Mouse (Mus musculus) stomach, embryonic 16.5 days (tissue): ENCODE results near the gene Tbc1d32. TPM values are rescaled to one million over a fixed set of nuclear protein-coding genes. Genes with fewer than 3 reads are reported as not detected.

Experiments
- ATAC-seq: fragments of 200-750 bp; cut with Nextera tagmentation; 2 replicates; pipeline ENCODE4 v1.8.0; 2017; ENCODE audit warnings: moderate number of reproducible peaks, moderate TSS enrichment; ENCODE audit not compliant: insufficient read depth, low FRiP score
- H3K27ac ChIP-seq: fragments of 300-500 bp; sonication (generic); 2 replicates; pipeline ENCODE4 v1.5.1; 2014; ENCODE audit warnings: low read length
- H3K27me3 ChIP-seq: fragments of 300-500 bp; sonication (generic); 2 replicates; pipeline ENCODE4 v1.6.1; 2014; ENCODE audit warnings: low read length, control low read depth, mixed read lengths; ENCODE audit not compliant: control insufficient read depth, insufficient read depth
- H3K36me3 ChIP-seq: fragments of 300-500 bp; sonication (generic); 2 replicates; pipeline ENCODE4 v1.6.1; 2014; ENCODE audit warnings: low read length; ENCODE audit not compliant: control insufficient read depth, insufficient read depth
- H3K4me1 ChIP-seq: fragments of 300-500 bp; sonication (generic); 2 replicates; pipeline ENCODE4 v1.6.1; 2014; ENCODE audit warnings: low read length, control low read depth, mixed read lengths; ENCODE audit not compliant: control insufficient read depth, insufficient read depth
- H3K4me2 ChIP-seq: fragments of 300-500 bp; sonication (generic); 2 replicates; pipeline ENCODE4 v1.6.1; 2014; ENCODE audit warnings: low read depth, low read length, mixed read lengths
- H3K4me3 ChIP-seq: fragments of 300-500 bp; sonication (generic); replicated peaks from 2 replicates; pipeline ENCODE4 v1.5.1; 2014; ENCODE audit warnings: mild to moderate bottlenecking, low read length
- H3K9ac ChIP-seq: fragments of 300-500 bp; sonication (generic); 2 replicates; pipeline ENCODE4 v1.6.1; 2014; ENCODE audit warnings: low read length
- H3K9me3 ChIP-seq: fragments of 300-500 bp; sonication (generic); replicated peaks from 2 replicates; pipeline ENCODE4 v1.6.1; 2016; ENCODE audit warnings: low read length, control low read depth; ENCODE audit not compliant: control insufficient read depth
- WGBS: fragments of 180-500 bp; shearing (Covaris S2); extraction: QIAGEN DNeasy Blood & Tissue Kit; methylation state at CpG from one replicate; pipeline ENCODE4 v1.1.7; 2014; 5-methylcytosine and 5-hydroxymethylcytosine counted together
- polyA plus RNA-seq: library from polyadenylated mRNA; unstranded; fragments of >200 nt; fragmentation: Nextera tagmentation; extraction: Ambion mirVana; gene quantifications from 2 replicates; pipeline ENCODE4 v1.2.1, GENCODE M21; 2015

Gene Tbc1d32
- polyA plus RNA-seq, 1 experiment from 2014 or later = 3.6 TPM

GRCm38 (mm10) chr10:56129642-56130041 is 98.8 kb downstream of the Tbc1d32 start:
- H3K4me2 ChIP-seq = no peak overlapping the region
- WGBS = 82% methylated on average over 2 of the region's 2 CpGs

DNA sequence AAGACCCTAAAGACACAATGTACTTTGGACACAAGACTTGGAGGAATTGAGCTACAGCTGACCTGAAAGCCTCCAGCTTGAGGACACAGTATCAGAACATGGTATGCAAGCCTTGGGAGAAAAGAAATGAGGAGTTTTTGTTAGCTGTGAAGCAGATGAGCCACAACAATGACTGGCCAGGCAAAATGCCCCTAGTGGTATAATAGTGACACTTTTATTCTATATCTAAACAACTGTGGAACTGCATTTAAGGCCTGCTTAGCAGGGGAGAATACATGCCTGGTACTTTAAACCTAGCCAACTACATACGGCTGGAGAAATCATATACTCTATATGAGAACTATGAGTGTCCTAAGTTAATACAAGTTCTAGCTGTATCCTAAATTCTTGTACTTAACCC is 101.5 kb downstream of the Tbc1d32 start:
- 95% methylated on average over 1 of the region's 1 CpGs for WGBS
- no peaks in the 10 kb centered on the region for H3K36me3 ChIP-seq
- no peaks in the 10 kb centered on the region for H3K9me3 ChIP-seq
- no peaks in the 10 kb centered on the region for H3K27me3 ChIP-seq
- no peak overlapping the region for H3K9ac ChIP-seq
- no peak overlapping the region for H3K4me2 ChIP-seq
- H3K27ac ChIP-seq = no peak overlapping the region
- H3K4me1 ChIP-seq = no peaks in the 10 kb centered on the region
- no peak for ATAC-seq
- no peak overlapping the region for H3K4me3 ChIP-seq

More at GRCm38 (mm10) chr10:56129642-56130041, 98.8 kb downstream of the Tbc1d32 start:
- Histone ChIP-seq H3K4me3 (no peak overlapping the region), H3K9ac (no peak overlapping the region), H3K27me3 (no peaks in the 10 kb centered on the region), H3K36me3 (no peaks in the 10 kb centered on the region), H3K4me1 (no peaks in the 10 kb centered on the region), H3K27ac (no peak overlapping the region), H3K9me3 (no peaks in the 10 kb centered on the region)
- ATAC-seq = no peak

DNA sequence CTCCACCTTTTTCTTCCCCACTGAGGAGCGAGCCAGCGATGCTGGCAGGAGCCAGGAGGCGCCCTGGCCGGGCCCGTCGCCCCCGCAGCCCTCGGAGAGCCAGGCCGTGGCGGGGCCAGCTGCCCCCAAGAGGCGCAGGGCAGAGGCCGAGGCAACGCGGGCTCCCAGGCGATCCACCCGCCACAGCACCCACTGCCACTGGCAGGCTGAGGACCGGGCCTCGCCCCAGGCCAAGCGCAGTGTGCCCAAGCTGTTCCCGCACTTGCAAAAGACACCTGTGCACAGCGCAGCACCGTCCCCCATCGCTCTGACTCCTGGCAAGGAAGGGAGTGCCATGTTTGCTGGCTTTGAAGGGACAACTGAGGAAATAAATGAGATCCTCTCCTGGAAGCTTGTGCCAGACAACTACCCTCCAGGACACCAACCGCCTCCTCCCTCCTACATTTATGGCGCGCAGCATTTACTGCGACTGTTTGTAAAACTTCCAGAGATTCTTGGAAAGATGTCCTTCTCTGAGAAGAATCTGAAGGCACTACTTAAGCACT is 112.8 kb downstream of the Tbc1d32 start:
- no peaks in the 10 kb centered on the region for H3K27me3 ChIP-seq

DNA sequence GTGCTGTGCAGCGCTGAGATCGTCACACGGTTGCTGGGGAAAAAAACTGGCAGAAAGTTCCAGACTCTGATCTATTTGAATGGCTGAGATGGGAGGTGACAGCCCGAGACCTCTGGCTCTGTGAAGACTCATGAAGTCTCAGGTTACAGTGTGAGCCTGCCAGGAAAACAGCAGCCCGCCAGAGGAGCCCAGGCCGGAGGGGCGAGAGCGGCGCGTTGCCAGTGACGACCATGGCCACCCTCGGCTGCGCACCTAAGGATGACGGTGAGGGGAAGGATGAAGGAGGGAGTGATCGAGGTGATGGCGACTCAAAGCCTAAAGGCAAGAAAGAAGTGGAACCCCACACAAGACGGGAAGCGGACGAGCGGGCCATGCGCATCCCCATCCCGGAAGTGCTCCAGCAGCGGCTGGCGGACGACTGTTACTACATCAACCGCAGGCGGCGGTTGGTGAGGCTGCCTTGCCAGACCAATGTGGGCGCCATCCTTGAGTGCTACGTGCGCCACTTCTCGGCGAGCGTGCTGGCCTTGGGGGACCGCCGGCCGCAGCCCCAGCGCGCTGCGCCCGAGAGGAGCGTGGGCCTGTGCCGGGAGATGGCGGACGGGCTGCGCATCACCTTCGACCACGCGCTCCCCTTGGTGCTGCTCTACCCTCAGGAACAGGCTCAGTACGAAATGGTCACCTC is 113.4 kb downstream of the Tbc1d32 start:
- Histone ChIP-seq H3K9me3 (no peaks in the 10 kb centered on the region), H3K27me3 (no peaks in the 10 kb centered on the region), H3K27ac (peak overlapping the region; percentile 32), H3K4me3 (peak overlapping the region; percentile 63), H3K4me1 (peaks cover 4% of the 10 kb centered on the region; the same call in 1 of the 2 replicates), H3K9ac (peak overlapping the region; percentile 75), H3K4me2 (peak overlapping the region; percentile 65), H3K36me3 (no peaks in the 10 kb centered on the region)
- WGBS = under 1% methylated on average over 50 of the region's 50 CpGs
- ATAC-seq = peak; percentile 83

More for the DNA sequence above, 112.8 kb downstream of the Tbc1d32 start:
- Histone ChIP-seq H3K4me3 (peak overlapping the region; percentile 63), H3K27ac (0 out of 2 replicates have a peak overlapping the region, but pooled peaks have one; percentile 32), H3K4me1 (peaks cover 4% of the 10 kb centered on the region; the same call in 1 of the 2 replicates), H3K4me2 (peak overlapping the region; percentile 65), H3K9ac (peak overlapping the region; percentile 75), H3K36me3 (no peaks in the 10 kb centered on the region), H3K9me3 (no peaks in the 10 kb centered on the region)
- 16% methylated on average over 26 of the region's 27 CpGs for WGBS
- peak; percentile 64 for ATAC-seq

- 0 out of 2 replicates have a peak, but pooled peaks cover 5% of the 10 kb centered on the region for H3K4me1 ChIP-seq
- no peaks in the 10 kb centered on the region for H3K36me3 ChIP-seq
- H3K27me3 ChIP-seq = no peaks in the 10 kb centered on the region
- no peak overlapping the region for H3K27ac ChIP-seq
- peak overlapping the region; percentile 45 for H3K4me3 ChIP-seq
- peak overlapping the region; percentile 67 for H3K9ac ChIP-seq
- 0 out of 2 replicates have a peak, but pooled peaks have one; percentile 13 for ATAC-seq
- no peaks in the 10 kb centered on the region for H3K9me3 ChIP-seq
- 60% methylated on average over 1 of the region's 1 CpGs for WGBS
- peak overlapping the region; percentile 54 for H3K4me2 ChIP-seq
These were observed 121.5 kb downstream of the Tbc1d32 start for GRCm38 (mm10) chr10:56106996-56107334.

DNA sequence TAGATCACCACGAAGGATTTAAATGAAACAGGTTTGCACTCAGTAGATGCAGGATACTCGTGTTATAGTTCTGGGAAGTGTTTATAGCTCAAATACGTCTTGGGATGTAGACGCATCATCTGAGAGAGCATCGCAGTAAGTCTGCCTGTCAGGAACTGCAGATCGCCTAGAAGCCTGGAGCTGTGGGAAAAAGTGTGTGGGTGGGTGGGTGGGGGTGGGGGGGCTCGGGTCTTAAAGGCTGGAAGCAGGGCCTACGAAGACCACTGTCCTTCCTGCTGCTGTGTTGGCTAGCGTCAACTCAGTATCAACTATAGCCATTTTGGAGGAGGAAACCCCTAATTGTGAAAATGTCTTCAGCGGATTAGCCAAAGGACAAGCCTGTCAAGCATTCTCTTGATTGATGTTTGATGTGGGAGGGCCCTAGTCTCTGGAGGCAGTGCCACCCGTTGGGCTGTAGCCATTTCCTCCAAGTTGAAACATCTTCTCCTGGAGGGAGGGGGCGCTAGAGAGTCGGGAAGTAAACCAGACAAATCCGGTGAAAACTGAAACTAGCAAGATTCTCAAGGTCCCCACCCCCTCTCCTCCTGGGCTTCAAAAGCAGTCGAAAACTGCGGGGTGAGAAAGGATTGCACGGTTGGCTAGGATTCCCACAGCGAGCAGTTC is 122.0 kb downstream of the Tbc1d32 start, which contains the start of gene Msl3l2:
Gene Msl3l2, plus strand, starts transcription at position 585 of the 663 bp plus-strand sequence.
- Histone ChIP-seq H3K27me3 (no peaks in the 10 kb centered on the region), H3K27ac (no peak within 1 kb of the TSS), H3K4me2 (peak within 1 kb of the TSS; percentile 54), H3K9me3 (no peaks in the 10 kb centered on the region), H3K4me3 (peak within 1 kb of the TSS; percentile 45), H3K36me3 (no peaks in the 10 kb centered on the region), H3K9ac (peak within 1 kb of the TSS; percentile 67), H3K4me1 (0 out of 2 replicates have a peak, but pooled peaks cover 5% of the 10 kb centered on the region)
- ATAC-seq = peak; percentile 68
- WGBS = 22% methylated on average over 18 of the region's 18 CpGs

DNA sequence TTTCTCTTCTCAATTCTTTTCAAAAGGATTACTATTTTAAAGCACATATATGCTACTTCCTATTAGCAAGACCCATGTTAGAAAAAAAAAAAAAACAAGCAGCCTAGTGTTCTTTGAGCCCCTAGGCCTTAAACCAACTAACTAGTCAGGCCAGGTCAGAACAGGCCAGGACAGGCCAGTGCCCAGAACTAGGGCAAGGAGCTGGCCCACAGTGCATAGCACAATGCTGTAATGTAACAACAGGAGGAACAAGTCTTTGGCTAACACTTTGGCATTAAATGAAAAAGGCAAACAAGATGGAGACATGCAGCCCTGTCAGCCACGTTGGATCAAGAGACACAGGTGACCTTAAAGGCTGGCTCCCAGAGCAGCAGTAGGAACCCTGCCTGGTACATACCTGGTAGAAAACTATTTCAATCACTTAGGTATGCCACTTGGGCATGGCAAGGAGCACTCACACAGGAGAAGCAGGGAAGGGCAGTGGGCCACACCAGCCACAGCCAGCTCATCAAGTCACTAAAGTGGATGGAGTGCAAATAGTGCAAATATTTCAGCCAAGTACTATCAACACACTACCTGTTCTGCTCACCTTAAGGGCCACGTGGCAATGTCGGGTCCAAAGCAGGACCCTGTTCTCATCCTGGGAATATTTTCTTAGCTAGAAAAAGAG is 128.7 kb downstream of the Tbc1d32 start:
- no peak overlapping the region for H3K9ac ChIP-seq
- no peak for ATAC-seq
- no peak overlapping the region for H3K4me2 ChIP-seq
- H3K9me3 ChIP-seq = no peaks in the 10 kb centered on the region
- H3K4me3 ChIP-seq = no peak overlapping the region
- no peak overlapping the region for H3K27ac ChIP-seq
- WGBS = 85% methylated on average over 3 of the region's 3 CpGs
- H3K36me3 ChIP-seq = no peaks in the 10 kb centered on the region
- H3K4me1 ChIP-seq = no peaks in the 10 kb centered on the region
- H3K27me3 ChIP-seq = no peaks in the 10 kb centered on the region

GRCm38 (mm10) chr10:56099126-56099525 is 129.4 kb downstream of the Tbc1d32 start:
- H3K4me2 ChIP-seq = no peak overlapping the region
- no peaks in the 10 kb centered on the region for H3K36me3 ChIP-seq
- no peak overlapping the region for H3K4me3 ChIP-seq
- no peak overlapping the region for H3K27ac ChIP-seq
- H3K4me1 ChIP-seq = no peaks in the 10 kb centered on the region
- ATAC-seq = no peak
- WGBS = 78% methylated on average over 3 of the region's 3 CpGs
- no peak overlapping the region for H3K9ac ChIP-seq
- H3K27me3 ChIP-seq = no peaks in the 10 kb centered on the region
- no peaks in the 10 kb centered on the region for H3K9me3 ChIP-seq
